Comparison of ENCODE assay signal across 8 mouse cellular contexts in genomic region chr5:72914633-72915561, GRCm38 (mm10). TPM values are rescaled to one million over a fixed set of nuclear protein-coding genes. Genes with fewer than 3 reads are reported as not detected.
DNase-seq lines count a peak whose midpoint lies in the region; ATAC-seq lines count a peak whose summit lies in the region.

No protein-coding gene starts in this region.

- no peaks in the 10 kb centered on the region for H3K36me3 ChIP-seq in forebrain, embryonic 14.5 days (ENCODE audit: control insufficient read depth, insufficient read depth, low read length)
- no peaks in the 10 kb centered on the region for H3K36me3 ChIP-seq in hindbrain, embryonic 15.5 days

- DNase-seq in left cerebral cortex, adult 8-10 months (ENCODE audit: low spot score in 2 of 2), result peak; percentile 14 to 22
- no peak for DNase-seq in left cerebral cortex, postnatal 36 days (ENCODE audit: low spot score in 2 of 2)
- DNase-seq in adrenal gland, postnatal 10 days, result peak; percentile 76
- peak; percentile 57 for DNase-seq in forebrain, embryonic 14.5 days (ENCODE audit: low spot score)
- peak; percentile 48 for DNase-seq in liver
- peak; percentile 67 for DNase-seq in neural tube, embryonic 10.5 days (ENCODE audit: extremely low spot score, low spot score)
- DNase-seq in thymus, postnatal 10 days (ENCODE audit: low spot score in 2 of 2), result peak; percentile 48 to 50

- no peaks in the 10 kb centered on the region for H3K27me3 ChIP-seq in forebrain, embryonic 14.5 days (replicated peaks; ENCODE audit: control insufficient read depth, insufficient read depth, low read length)
- H3K27me3 ChIP-seq in hindbrain, embryonic 15.5 days, result no peaks in the 10 kb centered on the region

- WGBS in forebrain, embryonic 14.5 days, result under 1% methylated on average over 66 of the region's 66 CpGs
- WGBS in hindbrain, embryonic 15.5 days, result under 1% methylated on average over 65 of the region's 66 CpGs

- peak overlapping the region; percentile 93 for H3K4me3 ChIP-seq in forebrain, embryonic 14.5 days (ENCODE audit: low read depth, low read length)
- H3K4me3 ChIP-seq in hindbrain, embryonic 15.5 days, result peak overlapping the region; percentile 82

- H3K4me1 ChIP-seq in forebrain, embryonic 14.5 days (ENCODE audit: control insufficient read depth, insufficient read depth, low read length), result peaks cover 21% of the 10 kb centered on the region
- H3K4me1 ChIP-seq in hindbrain, embryonic 15.5 days (replicated peaks), result peaks cover 32% of the 10 kb centered on the region

- peak overlapping the region; percentile 98 for H3K9ac ChIP-seq in forebrain, embryonic 14.5 days (ENCODE audit: low read length)
- peak overlapping the region; percentile 91 for H3K9ac ChIP-seq in hindbrain, embryonic 15.5 days

- peak overlapping the region; percentile 64 for H3K4me2 ChIP-seq in forebrain, embryonic 14.5 days (ENCODE audit: low read length)
- peak overlapping the region; percentile 62 for H3K4me2 ChIP-seq in hindbrain, embryonic 15.5 days

- peak; percentile 57 for ATAC-seq in forebrain, embryonic 14.5 days
- ATAC-seq in hindbrain, embryonic 15.5 days (ENCODE audit: low FRiP score, low read depth), result peak; percentile 56

- intact Hi-C loops in left cerebral cortex, postnatal 36 days (cut with DNase I), result no loop called here

- H3K27ac ChIP-seq in forebrain, embryonic 14.5 days (ENCODE audit: low read depth, low read length), result peak overlapping the region; percentile 97
- peak overlapping the region; percentile 96 for H3K27ac ChIP-seq in hindbrain, embryonic 15.5 days (replicated peaks)

- no peaks in the 10 kb centered on the region for H3K9me3 ChIP-seq in forebrain, embryonic 14.5 days (replicated peaks; ENCODE audit: control insufficient read depth, low read length)
- no peaks in the 10 kb centered on the region for H3K9me3 ChIP-seq in hindbrain, embryonic 15.5 days

RNA-seq across cellular contexts. Expression of gene Slain2, which starts 0.8 kb away (rescaled TPM):
- total RNA-seq in left cerebral cortex, adult 8-10 months (2022), result 10 to 100 TPM; 22.9 to 30.2 (median 24.6) TPM
- 10 to 100 TPM; 22.6 to 26.0 TPM for total RNA-seq in left cerebral cortex, postnatal 36 days (2021)
- total RNA-seq in adrenal gland, postnatal 10 days (2021), result 10 to 100 TPM; 56.1 to 59.8 TPM
- 18.9 and 20.5 TPM in 2 replicates for polyA plus RNA-seq in forebrain, embryonic 14.5 days (2014; fragmentation: Nextera tagmentation; extraction: Ambion mirVana)
- polyA plus RNA-seq in hindbrain, embryonic 15.5 days (2015; fragmentation: Nextera tagmentation; extraction: Ambion mirVana), result 16.0 and 17.4 TPM in 2 replicates

RNA-seq across cellular contexts. Expression of gene Tec, which starts 46.6 kb away (rescaled TPM):
- total RNA-seq in left cerebral cortex, adult 8-10 months (2022), result 1 to 10 TPM; 2.4 to 6.6 (median 3.9) TPM
- 1 to 10 TPM; 4.2 to 4.8 TPM for total RNA-seq in left cerebral cortex, postnatal 36 days (2021)
- total RNA-seq in adrenal gland, postnatal 10 days (2021), result 1 to 10 TPM; 3.5 to 4.9 TPM
- 4.3 and 5.1 TPM in 2 replicates for polyA plus RNA-seq in forebrain, embryonic 14.5 days (2014; fragmentation: Nextera tagmentation; extraction: Ambion mirVana)
- 8.3 and 8.8 TPM in 2 replicates for polyA plus RNA-seq in hindbrain, embryonic 15.5 days (2015; fragmentation: Nextera tagmentation; extraction: Ambion mirVana)

RNA-seq across cellular contexts. Expression of gene Gm10135, which starts 59.6 kb away (rescaled TPM):
- not detected for total RNA-seq in left cerebral cortex, adult 8-10 months (2022)
- total RNA-seq in left cerebral cortex, postnatal 36 days (2021), result not detected
- total RNA-seq in adrenal gland, postnatal 10 days (2021), result not detected
- not detected in 2 replicates for polyA plus RNA-seq in forebrain, embryonic 14.5 days (2014; fragmentation: Nextera tagmentation; extraction: Ambion mirVana)
- not detected in 2 replicates for polyA plus RNA-seq in hindbrain, embryonic 15.5 days (2015; fragmentation: Nextera tagmentation; extraction: Ambion mirVana)

Comparison
In these comparisons a context has a peak if more than half of its experiments do, and no peak if none do; other contexts are left out.
1. DNase-seq: peak in left cerebral cortex, adult 8-10 months (2 of 2), adrenal gland, postnatal 10 days (single experiment), forebrain, embryonic 14.5 days (single experiment), liver (single experiment), neural tube, embryonic 10.5 days (single experiment) and thymus, postnatal 10 days (2 of 2); none in left cerebral cortex, postnatal 36 days (0 of 2).